Mouse (Mus musculus) lung, adult 18-20 months (tissue): ENCODE data around the gene Otulin.

Experiments
- DNase-seq, 2 experiments: peaks; one replicate each; pipeline ENCODE4 v3.0.0; 2022; ENCODE audit warnings: mixed read lengths in 2 of 2

Gene Otulin

DNA sequence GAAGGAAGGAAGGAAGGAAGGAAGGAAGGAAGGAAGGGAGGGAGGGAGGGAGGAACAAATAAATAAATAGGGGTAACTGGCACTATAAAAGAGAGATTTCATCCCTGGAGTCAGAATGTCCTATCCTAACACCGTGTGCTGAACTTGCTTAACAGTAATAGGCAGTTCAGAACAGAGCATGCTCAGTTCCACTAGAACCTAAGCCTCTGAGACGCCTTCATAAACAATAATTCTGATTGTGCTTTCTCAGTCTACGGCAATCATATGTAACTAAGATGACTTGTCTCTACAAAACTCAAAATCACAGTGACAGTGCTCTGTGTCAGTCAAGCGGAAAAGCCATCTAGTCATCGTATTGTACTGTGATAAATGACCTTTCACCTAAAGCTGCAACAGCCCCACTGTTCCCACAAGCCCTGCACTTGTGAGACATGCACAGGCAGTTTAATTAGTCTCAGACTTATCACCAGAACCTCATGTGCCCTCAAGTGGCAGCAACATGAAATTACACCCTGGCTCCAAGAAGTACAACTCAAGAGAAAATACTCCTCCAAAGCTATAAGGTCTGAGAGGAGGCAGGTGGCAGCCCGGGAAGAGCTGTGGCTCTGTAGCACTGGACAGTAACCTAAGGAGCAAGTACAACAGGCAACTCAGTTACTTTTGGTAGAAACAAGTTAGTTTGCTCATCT, 17.8 kb downstream of the Otulin start:
- peak; percentile 56 for DNase-seq

DNA sequence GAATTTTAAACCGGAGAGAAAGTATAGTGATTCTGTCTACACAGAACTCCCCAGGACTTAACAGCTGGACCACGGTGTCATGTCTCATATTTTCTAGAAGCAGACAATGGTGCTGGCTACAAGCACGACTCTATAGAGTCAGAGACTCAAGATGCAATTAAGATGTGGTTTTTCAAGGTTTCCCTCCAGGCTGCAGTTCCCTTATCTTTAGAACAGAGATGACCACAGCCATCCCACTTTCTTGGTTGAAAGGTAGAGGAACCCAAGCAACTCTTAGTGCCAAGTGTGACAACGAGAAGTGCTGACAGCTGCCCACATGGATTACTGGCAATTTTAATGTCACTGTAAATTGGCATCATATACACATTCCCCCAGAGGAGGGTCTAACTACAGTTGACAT, 20.9 kb downstream of the Otulin start:
- DNase-seq: no peak

DNA sequence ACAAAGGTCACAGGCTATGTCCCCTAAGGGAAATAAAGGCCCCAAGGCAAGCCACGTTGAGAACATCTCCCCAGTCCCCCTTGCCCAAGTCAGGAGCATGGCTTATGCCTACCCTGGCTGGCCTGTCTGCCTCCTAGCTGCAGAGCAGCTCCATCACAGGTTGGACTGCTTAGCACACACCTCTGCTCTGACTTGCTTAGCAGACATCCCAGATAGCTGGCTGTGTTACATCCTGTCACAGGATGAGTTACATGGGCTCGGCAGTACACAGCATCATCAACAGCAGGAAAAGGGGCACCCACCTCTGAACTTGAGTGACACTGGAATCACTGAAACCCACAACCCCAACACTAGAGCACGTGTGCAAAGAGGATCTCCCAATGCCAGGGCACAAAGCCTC, 25.2 kb downstream of the Otulin start:
- no peak for DNase-seq

DNA sequence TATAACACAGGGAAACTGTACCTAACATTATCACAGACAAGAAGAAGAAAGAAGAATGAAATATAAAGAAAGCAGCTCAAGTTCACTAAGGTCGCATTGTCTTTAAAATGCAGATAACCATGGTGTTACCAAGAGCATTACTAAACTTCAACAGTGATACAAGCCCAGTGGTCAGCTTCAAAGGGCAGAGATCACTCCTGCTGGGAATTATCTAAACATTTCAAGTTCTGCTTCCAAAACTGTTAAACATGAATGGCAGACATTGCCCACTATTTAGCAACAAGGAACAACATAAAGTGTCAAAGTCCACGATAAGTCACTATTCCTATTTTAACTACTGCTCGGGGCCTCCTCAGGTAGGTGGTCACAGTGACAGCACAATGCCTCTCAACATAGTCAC, 25.9 kb downstream of the Otulin start:
- no peak for DNase-seq

DNA sequence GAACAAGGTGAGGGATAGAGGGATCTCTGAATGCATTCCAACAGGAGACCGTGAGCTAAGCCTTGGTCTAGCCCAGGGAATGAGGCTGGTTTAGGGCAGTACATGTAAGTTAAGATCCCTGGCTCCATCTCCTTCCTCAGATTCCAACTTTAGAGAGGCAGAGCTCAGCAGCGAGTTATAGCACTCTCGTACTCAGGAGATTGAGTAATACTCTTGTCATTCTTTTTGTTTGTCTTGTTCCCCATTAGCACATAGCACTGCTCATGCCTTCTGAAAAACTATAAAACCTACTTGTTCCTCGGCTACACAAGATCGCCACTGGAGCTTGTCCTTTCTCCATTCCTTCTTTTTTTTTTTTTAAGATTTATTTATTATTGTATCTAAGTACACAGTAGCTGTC, 30.0 kb downstream of the Otulin start:
- no peak for DNase-seq

DNA sequence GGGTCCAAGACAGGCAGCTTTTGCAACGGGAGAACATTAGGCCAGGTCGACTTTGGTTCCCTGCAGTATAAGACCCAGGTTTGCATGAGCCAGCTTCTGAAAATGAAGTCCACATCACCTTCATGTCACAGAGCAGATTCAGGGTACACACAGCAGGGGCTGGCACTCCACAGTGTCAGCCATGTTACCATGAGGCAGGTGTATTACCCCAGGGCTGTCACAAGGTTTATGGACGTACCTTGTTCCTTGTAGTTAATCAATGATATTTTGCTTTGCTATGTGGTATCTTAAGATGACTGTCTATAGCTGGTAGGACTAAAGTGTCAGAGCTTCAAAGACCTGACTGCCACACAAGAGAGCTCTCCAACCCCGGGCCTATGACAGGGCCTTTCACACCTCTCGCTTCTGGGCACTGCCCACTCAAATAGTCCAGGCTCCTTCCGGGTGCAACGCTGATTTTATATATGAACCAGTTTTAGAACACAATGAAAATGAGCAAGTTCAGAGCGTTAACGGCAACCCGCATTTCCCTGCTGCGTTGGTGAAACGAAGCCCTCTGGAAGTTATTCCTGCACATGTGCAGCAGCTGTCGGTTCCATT, 31.6 kb downstream of the Otulin start:
- DNase-seq: no peak

DNA sequence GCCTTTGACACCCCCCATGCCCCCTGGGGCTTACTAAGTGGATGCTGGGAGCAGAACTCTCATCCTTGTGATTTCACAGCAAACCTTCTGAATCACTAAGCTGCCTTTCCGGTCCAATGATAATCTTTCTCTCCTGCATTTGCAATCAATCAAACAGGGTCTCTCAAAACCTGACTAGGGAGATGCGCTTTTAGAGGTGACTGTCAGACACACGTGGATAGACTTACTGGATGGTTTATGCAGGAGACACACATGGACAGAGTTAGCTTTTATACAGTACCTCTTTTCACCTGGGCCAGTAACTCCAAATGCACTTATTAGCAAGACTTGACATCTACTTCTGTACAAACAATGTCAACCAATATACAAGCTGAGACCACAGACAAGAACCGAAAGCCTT, 33.0 kb downstream of the Otulin start:
- no peak for DNase-seq

DNA sequence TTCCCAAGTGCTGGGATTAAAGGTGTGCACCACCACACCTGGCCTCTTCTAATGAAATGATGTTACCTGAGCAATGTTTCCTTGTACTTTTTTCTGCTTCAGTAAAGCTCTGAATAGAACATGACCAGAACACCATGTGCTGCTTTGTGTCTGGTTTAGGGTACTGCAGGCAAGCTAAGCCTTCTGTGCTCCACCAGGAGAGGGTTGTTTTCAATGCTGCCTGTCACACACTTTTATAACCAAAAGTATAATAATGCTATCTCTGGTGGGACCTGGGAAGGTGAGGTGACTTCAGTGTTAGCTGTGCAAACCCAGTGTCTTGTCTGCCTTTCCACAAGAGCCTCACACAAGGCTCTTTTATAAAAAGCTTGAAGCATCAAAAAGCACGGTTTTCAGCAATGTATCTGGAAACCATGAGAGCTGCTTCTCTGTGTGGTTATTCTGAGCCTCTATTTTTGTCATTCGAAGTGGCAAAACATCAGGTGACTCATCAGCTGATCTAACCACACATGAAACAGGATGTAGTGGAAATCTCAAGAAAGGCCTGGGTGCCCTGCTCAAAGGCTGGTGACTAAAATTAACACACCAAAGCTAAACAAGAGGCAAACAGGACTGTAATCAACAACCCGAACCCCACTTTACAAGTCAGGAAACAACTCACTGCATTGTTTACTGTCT, 33.9 kb downstream of the Otulin start:
- DNase-seq: peak; percentile 26 to 27

DNA sequence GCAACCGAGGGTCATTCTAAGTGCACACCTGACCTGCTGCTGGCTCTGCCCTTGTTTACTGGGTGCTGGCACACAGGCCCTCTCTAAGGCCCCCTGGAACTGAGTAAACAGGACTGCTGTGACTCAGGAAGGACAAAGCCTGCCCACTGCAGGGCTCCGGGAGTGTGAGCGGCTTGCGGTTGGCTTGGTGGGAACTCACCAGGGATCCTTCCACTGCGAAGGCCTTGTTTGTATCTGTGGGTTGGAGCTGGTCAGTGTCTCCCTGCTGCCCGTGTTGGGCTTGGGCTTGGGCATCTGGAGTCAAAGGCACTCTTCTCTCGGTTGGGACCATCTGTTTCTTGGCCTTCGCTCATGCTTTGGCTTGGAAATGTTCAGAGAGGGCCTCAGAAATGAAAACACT, 34.9 kb downstream of the Otulin start:
- DNase-seq: peak; percentile 19 to 25

DNA sequence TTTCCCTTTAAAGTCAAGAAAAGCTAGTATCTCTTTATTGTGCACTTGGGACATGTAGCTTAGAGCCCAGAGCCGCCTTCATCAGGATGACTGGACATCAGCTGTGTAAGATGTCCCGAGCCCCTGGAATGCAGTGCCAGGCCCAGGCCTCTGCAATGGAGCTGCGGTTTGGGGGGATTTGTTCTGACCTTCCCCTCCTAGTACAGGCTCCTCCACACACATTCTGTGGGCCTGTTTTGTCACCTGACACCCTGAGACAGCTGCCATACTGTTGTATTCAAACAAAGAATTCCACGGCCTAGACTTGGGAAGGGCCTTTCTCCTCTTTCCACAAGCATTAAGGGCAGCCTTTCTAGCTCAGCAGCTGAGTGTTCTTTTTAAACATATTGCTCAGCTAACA, 35.5 kb downstream of the Otulin start:
- no peak for DNase-seq

DNA sequence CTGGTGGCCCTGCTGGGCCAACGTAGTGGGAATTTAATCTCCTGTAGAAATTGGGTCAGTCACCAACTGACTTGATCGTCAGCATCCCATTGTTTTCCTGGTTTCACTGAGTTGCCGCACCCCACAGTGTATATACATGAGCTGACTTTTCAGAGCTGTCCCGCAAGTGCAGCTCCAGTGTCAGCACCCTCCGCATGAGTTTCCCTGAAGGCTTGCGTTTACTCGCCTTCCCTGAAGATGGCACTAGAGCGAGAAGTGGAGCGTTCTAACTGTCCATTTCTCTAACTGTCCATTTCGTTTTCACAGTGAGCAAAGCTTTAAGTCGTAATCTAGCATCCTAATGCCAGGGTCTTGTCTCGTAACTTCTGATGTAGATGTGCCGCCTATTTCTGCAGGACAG, 36.8 kb downstream of the Otulin start:
- no peak for DNase-seq

DNA sequence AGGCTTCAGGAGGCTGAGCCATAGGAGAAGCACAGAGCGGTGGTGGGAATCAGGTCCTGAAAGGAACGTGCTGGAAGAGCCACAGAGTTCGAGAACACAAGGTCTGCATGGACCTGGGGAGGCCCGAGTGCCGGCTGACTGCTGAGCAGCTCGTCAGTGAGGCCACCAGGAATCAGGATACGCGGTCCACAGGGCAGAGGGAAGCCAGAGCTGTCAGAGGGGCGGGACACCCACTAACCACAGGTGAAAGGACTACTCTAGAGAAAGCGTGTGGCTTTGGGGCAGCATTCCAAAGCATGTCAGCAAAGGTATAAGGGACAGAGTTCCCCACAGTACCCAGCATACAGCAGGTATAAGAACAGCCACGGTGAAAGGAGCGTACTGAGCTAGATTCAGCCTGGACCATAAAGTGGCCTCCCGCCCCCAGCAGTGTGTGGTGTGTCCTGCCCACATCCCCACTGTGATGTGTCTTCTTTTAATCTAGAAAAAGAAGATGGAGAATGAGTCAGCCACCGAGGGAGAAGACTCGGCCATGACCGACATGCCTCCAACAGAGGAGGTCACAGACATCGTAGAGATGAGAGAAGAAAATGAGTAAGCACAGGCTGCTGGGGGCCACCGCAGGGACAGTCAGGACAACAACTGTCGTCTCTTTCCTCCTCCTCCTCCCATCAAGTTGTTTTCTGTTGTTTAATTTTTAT, 37.7 kb downstream of the Otulin start:
- DNase-seq: no peak

DNA sequence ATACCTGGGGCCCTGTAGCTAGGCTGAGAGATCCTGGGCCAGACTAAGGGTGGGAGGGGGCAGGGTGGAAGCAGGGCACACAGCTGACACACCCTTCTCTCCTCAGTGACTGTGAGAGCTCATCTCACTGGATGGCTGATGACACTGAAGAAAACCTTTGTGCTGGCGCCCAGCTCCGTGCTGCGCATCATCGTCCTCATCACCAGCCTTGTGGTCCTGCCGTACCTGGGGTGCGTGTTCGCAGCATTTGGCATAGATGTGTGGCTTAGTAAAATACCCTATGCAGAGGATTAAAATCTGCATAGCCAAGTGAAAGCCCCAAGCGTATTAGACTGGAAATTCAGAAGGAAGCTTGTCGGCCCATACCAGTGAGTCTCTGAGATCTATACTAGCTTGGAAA, 39.7 kb downstream of the Otulin start:
- DNase-seq: no peak

DNA sequence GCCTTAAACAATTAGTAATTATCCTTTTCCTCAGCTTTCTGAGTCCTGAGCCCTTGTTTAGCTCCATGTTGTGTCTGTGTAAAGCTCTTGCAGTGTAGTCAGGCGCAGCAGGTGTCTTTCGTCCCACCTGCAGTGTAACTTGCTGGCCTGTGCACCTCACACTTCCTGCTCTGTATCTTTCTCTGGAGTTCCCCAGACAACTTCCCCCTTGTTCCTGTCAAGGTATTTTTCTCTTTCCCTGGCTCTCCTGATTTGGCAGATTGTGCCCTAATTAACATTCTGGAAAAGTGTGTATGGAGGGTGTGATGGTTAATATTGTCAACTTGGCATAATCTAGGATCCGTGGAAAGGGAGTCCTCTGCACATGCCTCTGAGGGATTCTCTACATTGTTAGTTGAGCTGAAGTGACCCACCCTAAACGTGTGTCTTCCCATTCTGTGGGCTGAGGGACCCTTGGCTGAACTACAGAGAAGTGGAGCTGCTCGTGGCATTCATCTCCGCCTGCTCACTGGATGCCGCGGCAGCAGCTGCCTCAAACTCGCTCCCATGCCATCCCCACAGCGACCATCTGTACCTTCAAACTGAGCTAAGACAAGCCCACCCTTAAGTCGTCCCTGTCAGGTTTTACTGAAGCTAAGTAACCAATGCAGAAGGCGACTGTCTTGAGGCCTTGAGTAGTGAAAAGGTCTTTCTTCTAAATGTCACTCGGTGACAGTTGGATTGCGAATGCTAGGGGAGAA, 42.2 kb downstream of the Otulin start:
- DNase-seq: no peak

DNA sequence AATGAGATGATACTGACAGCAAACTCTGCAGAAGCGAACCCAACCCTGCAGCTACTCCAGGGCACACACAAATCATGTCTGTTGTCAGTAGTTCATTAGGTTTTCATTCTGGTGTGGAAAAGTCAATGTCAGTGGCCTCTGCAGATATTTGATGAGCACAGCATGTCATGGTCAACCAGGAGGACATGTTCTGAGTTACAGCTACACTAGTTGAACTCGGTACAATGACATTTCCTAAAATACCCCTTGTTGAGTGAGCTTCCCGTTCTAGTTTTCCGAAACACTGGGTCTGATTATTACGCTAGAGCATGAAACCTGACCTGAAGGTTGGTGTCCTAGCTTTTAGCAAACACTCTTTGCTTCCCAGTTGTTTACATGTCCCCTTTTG, 44.4 kb downstream of the Otulin start:
- DNase-seq: no peak

DNA sequence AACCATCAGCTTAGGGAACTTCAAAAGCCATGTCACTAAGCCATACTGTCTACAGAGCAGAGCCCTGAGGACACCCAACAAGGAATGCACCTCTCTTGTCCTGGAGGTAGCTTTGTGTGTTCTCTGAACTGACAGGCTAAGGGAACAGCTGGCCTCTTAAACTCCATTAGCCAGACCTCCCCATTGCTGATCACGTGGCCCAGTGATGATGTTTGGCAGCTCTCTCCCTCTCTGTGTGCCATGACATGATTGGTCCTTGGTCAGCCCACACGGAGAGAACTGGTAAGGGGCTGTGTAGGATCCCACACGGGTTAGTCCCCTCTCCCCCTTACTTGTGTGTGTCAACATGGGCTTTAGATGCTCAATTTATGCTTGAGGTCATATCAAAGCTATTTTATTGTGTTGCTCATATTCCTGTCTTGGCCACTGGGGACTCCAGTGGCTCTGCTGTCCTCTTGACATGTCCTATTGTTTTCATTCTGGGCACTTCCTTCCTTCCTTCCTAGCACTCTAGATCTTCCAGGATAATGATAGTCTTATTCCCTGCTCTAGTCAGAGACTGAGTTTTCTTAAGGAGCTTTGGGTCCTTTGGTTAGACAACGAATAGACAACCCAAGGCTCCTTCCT, 44.9 kb downstream of the Otulin start:
- no peak for DNase-seq

DNA sequence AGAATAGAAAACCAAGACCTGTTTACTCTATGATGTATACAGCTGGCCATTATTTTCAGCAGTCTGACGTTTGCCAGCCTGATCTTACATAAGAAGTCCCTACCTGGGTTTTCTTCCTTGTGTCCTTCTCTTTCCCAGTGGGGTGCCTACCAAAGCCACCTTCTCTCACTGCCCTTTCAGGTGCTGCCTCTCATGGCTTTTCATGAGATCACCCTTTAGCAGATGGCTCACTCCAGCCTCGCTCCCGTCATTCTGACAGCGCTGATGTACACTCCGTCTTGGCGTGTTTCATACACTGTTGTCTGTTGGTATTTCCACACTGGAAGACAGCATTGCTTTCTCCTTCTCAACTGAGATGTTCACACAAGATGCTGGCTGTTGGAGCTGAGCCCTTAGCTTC, 46.9 kb downstream of the Otulin start:
- DNase-seq: no peak

DNA sequence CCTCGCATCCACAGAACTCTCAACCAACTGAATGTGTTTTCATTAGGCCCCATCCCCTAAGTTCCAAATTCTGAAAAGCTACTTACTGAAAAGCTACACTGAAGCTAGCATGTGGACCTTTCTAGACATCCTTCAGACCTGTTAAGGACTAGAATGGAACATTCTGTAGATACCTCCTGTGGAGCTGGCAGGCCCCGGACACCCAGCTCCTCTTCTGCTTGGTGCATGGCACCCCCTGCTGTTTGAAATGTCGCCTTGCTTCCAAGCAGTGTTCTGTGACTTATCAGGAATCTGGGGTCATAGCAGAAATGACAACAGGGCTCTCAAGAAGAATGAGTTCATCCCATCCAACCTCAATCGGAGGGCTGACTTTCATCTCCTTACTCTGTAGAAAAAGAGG, 47.5 kb downstream of the Otulin start:
- DNase-seq: peak; percentile 50 to 69

DNA sequence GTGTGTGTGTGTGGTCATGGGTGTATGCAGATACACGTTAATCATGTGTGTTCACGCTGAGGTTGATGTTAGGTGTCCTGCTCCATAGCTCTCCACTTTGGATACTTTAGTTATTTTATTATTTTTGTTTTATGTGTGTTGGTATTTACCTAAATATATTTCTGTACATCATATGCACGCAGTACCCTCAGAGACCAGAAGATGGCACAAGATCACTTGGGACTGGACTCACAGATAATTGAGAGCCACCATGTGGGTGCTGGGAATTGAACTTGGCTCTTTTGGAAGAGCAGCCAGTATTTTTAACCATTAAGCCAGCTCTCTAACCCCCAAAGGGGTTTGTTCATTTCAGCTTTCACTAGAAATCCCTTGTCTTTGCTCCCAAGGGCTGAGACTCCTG, 48.1 kb downstream of the Otulin start:
- DNase-seq: no peak

DNA sequence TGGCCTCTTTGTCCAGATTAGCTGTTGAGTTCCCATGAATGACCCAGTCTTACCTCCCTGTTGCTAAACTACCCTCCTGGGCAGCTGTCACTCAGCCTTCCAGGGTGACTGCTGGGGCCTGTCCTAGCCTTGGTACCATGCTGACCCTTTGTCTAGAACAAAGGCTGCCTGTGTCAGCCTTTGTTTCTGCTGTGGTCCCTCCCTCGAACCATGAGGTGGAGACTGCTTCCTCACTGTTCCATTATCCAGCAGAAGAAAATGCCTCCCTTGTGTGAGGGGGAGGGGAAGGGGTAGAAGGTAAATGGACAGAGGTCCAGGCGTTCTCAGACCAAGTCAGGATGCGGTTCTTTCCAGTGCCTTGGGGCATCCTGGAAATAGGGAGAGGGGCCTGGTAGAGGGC, 48.9 kb downstream of the Otulin start:
- no peak for DNase-seq

DNA sequence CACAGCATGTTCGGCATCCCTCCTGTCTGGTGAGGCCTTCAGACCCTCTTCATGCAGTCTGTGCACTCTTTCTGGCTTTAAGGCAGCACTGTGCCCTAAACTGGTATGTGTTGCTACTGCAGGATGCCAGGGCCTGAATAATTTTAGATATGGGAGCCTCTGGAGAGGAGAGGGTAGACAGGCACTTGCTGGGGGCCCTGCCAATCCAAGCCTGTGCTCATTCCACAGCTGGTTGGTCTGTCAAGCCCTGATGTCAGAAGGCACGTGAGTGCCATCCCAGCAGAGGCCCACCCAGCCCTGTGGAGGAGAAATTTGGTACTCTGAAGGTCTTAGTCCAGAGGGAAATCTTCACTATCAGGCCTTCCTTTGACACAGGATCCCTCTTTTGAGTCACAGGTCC, 49.7 kb downstream of the Otulin start:
- no peak for DNase-seq

DNA sequence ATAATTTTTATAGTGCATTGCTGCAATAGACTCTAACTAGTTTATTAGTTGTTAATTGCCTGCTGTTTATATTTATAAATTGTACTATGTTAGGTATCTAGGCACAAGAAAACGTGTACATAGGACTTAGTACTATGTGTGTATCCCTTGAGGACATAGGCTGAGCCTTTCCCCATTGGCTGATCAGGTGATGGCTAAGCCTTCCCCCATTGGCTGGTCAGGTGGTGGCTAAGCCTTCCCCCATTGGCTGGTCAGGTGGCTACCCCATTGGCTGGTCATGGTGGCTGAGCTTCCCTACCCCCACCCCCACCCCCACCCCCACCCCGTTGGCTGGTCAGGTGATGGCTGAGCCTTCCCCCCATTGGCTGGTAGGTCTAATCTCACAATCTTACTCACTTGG, 50.6 kb downstream of the Otulin start:
- no peak for DNase-seq

DNA sequence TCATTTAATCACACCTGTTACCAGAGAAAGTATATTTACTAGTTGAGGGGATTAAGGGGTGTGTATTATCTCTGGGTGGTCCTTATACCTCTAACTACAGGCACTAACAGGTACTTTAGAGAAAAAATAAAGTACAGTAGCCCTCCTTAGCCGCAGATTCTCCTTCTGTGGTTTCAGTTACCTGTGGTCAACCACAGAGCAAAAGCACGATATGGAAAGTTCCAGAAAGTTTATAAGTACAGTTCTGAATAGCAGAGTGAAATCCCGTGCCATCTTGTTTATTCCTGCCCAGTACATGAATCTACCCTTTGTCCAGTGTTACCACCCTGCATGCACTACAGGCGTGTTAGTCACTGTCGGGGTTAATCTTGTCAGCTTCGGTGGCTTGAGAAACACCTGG, 51.6 kb downstream of the Otulin start:
- no peak for DNase-seq
